Mouse (Mus musculus): ENCODE data around the gene Crk.
A peak's percentile ranks its signal among the peaks of the same experiment; 100 is the strongest.

Gene Crk

GRCm38 (mm10) chr11:75678747-75679438 is at the start of gene Crk:
Gene Crk, plus strand, starts transcription at chr11:75679259.
- DNase-seq (ENCODE audit: low read depth): peak; percentile 100

DNA sequence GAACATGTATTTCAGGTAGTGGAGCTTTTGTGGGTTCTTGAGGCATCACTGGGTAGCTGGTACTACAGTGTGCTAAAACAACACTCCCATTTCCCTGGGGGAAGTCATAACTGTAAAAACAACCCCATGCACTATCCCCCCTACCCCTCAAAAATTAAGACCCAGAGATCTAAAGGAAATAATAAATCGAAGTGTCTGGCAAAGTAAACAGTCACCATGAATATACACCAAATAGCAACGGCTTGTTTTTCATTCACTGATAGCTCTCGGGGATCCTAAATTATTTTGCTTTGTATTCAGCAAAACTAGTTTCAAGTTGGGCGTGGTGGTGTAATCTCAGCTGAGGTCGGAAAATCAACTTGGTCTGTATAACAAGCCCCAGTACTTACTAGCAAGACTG is 49.0 kb upstream of the Crk start:
- no peak for DNase-seq (ENCODE audit: low read depth)

DNA sequence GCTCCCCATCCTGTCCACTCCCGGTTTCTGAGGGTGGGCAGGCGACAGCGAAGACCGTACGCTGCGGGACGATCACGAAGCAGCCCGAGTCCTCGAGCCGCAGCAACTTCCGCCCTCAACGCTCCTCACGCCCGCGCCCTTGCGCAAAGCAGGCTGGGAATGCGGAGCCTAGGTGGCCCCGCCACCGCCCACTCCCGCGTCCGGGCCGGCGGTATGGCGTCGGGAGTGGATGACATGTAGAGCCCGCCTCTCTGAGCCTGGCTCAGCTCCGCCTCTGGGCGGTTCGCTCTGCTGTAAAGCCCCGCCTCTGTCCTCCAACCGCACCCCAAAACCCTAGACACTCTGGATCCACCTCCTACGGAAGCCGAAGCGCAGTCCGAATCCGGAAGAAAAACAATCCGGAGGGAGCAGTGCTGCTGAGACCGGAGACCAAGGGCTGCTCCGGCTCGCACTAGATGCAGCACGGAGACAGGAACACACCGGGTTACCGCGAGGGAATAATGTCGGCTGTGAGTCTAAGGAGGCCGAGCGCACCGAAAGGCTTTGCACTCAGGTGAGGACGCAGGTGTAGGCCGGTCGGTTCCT is 48.3 kb upstream of the Crk start, which contains the start of gene Inpp5k:
Inpp5k (plus strand) TSS at position 344 of the 585 bp plus-strand sequence.
- peak; percentile 98 for DNase-seq (ENCODE audit: low read depth)

GRCm38 (mm10) chr11:75631561-75632225 is 47.4 kb upstream of the Crk start:
- DNase-seq (ENCODE audit: low read depth): peak; percentile 66

DNA sequence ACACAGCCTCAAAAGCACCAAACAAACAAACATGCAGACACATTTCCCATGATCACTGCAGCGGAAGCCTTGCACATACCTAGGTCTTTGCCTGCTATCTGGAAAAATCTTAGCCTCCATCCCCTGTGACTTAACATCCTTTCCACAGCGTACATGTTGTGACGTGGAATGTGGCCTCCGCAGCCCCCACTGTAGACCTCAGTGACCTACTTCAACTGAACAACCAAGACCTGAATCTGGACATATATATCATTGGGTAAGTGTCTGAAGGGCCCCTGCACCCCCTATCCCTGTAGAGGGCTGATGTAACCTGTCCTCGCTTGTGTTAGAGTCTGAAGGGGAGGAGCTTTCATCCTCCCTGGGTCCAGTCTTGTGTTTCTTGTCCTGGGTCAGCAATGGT is 46.1 kb upstream of the Crk start:
- no peak for DNase-seq (ENCODE audit: low read depth)

DNA sequence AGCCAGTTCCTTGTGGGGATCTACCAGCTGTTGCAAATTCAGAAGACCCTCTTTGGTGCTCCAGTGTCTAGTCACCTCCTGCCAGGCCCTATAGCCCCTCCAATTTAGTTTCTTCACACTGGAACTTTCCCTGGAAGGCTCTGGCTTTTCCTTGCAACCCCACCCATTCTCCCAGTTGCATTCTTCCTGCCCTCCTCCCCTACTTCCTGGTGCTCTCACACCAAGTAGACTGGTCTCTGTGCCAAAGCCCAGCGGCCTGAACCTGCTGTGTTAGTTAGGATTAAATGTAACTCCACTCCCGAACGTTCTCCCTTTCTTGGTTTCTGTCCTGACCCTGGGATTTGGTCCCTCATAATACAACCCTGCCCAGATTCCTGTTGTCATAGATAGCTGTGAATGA is 44.3 kb upstream of the Crk start:
- DNase-seq (ENCODE audit: low read depth): no peak

DNA sequence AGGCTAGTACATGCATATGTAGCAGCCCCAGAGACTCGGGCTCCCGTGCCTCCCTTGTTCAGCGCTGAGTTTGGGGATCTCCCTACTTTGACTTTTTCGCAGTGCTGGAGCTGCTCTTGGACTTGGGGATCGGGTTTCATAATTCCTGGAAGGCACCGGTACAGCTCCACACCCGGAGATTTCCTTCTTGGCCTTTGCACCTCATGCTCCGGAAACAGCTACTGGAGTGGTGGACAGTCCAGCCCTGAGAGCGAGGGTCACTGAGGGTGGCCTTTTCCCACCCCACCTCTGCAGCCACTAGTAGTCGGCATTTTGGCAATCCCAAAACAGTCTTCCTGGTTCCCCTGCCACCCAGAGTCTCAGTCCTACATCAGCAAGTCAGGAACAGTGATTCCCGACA is 43.7 kb upstream of the Crk start:
- no peak for DNase-seq (ENCODE audit: low read depth)

DNA sequence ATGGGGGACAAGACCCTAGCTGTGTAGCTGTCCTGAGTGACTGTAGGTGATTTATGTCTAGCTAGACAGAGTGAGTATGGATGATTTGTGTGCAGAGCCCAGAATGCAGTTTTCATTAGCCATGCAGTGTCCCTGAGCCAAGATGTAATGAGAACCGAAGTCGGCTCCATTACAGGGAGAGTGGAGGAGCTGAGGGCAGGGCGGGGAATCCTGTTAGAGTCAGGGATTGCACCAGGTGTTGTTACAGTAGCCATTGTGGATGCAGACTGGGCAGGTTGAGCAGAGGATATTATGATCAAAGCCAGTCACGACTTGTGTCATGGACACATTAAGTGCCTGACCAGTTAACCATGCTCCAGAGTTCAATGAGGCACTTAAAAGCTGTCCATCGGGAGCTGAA is 35.7 kb upstream of the Crk start:
- no peak for DNase-seq (ENCODE audit: low read depth)

DNA sequence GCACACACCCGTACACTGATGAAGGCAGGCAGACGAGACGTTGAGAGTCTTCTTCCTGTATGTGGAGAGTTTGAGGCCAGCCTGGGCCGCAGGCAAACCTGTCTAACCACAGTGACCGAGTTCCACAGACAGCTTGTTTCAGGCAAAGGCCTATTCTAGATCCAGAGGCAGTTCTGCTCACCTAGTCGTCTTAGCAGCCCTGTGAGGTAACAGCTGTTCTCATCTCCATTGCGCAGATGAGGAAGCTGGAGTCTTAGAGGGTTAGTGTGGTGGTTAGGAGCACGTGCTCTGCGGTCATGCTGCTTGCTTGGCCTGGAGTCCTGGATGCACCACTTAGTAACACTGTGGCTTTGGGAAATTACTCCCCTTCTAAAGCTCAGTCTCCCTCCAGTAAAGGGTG is 34.4 kb upstream of the Crk start:
- no peak for DNase-seq (ENCODE audit: low read depth)

DNA sequence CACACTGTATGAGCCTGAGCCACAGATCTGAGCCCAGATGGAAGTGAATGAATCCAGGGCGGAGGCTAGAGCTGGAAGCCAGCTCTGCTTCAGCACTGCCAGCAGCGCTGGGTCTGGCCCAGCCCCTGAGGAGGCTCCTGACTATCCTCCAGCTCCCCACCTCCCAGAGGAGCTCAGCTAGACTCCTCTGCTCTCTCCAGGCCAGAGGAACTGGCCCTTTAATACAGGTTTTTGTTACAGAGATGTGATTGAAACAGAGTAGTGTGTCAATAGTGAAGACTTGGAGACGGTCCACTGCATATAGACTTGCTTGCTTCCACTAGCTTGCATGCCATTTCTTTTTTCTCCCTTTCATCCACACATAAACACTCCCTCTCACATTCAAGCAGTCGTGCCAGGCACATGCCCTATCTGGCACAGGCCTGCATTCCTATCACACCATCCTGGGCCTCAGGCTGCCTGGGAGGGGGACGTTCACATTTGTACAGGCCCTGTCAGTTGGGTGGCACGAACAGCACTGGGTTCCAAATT is 31.3 kb upstream of the Crk start:
- DNase-seq (ENCODE audit: low read depth): no peak

DNA sequence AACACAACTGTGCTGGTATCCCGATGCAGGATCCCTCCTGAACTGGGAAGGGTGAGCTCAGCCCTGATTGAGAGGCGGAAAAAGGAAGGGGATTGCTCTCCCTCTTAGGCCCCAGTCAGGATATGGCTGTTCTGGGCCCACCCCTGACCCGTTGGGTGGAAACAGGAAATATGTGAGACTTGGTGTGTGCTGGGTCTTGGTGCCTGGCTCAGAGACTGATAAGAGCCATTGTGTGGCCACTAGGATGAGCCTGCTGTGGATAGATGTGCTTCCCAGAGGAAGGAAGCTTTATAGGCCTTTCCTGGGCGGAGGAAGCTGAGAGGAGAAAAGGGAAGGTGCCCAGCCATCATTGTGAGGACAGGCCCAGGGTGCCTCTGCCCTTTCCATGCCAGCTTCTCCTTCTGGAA is 29.9 kb upstream of the Crk start:
- DNase-seq (ENCODE audit: low read depth): no peak

DNA sequence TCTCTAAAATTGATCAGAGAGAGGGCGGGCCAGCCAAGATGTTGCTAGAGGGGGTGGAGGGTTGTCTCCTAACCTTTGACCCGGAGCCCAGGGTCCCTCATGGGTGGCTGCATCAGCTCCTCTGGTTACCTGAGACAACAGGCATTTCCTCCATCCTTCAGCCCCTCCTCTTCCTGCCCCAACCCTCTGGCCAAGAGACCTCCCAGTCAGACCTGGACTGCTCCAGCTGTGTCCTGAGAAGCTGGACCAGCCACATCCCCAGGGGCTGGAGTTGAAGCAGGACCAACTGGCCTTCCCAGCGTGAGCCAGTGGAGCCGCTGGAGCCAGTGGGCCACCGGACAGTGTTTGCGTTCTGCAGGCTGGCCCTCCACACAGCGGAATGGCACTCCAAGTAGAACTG is 28.7 kb upstream of the Crk start, which contains the start of gene Myo1c:
Myo1c (plus strand) TSS at position 194 of the 400 bp plus-strand sequence.
- DNase-seq (ENCODE audit: low read depth): no peak

DNA sequence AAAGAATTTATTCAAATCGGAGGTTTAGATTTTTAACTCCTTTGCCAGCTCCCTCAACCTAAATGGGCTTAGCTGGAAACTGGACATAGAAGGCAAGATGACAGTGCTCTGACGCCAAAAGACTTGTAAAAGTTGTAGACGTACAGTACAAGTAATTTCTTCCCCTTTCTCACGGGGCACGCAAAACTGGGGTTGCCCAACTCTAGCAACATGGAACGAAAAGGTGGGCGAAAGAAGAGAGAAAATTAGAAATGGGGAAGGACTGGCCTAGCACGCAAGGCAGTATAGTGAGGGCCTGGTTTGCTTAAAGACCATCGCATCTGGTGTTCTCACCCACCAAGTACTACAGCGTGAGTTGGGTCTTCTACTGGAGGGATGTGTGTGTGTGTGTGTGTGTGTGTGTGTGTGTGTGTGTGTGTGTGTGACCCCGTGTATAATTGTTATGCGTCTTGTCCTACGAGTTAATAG is 28.1 kb upstream of the Crk start:
- no peak for DNase-seq (ENCODE audit: low read depth)

- peak; percentile 72 for DNase-seq (ENCODE audit: low read depth)
Observed at GRCm38 (mm10) chr11:75651426-75652221, 27.4 kb upstream of the Crk start.

GRCm38 (mm10) chr11:75652222-75652941 is 26.7 kb upstream of the Crk start:
- DNase-seq (ENCODE audit: low read depth): no peak

- DNase-seq (ENCODE audit: low read depth): no peak
Observed at GRCm38 (mm10) chr11:75652942-75653684, 25.9 kb upstream of the Crk start.

DNA sequence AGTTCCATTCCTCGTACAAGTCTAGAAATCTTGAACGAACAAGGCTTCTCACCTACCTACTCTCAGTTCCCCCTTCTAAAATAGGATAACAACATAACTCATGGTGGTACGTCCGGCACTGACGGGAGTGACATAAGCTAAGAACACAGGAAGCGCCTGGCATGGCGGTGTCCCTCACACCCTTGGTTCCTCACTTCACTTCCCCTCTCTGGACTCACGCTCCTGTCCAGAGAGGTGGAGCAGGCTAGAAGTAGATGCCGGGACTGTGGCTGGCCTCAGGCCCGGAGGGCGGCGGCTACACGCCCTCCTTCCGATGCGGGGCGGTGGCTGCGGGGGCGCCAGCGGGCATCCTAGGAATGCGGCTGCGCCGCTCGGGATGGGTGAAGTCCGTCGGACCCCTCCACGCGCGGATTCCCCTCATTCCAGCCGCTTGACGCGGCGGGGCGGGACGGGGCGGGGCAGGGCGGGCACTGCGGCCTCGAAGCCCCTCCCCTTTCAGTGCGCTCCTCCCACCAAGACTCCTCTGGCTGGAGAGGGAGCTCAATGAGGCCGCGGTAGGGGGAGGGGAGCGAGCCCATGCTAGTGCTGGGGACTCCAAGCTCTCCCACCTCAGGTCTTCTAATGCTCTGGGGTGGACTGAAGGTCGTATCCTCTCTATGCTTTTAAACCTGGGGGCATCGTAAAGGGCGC is 25.1 kb upstream of the Crk start:
- DNase-seq (ENCODE audit: low read depth): peak; percentile 76

DNA sequence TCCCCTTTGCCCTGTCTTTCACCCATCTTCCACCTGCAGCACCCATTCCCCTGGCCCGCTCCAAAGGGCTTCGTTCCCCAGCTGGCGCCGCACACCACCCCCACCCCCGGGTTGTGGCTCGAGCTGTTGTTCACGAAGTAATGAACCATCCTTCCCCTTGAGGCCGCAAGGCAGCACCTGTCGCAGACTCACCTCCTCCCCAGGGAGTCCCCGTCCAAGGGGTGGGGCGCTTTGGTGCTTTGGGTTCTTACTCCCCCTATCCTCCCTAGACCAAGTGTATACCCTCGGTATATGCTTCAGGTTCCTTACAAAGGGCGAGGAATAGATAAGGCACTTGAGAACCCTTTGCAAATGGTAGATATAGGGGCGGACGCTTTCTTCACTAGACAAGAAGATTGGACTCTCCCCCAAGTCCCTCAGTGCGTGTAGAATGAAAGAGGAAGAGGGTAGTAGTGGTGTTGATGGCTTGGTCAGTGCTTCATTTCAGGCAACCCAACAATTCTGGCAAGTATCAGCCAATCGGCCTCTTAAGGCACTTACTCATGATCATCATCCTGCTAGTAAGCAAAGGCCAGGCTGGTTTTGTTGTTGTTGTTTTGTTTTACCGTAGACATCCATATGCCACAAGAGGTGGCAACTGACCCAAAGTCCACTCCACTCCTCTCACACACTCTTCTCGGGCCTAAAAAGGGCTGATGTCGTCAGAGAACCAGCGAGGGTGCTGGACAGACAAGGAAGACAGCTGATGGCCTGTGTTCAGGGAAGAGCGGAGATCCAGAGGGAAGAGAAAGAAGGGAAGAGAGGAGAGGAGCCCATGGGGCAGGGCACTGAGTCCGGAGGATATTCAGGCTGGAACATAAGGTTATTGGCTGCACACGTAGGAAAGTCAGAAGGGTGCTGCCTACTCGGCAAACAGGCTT is 24.3 kb upstream of the Crk start:
- DNase-seq (ENCODE audit: low read depth): peak; percentile 33

Measured in naive thymus-derived CD4-positive, alpha-beta T cell, adult 2 months (primary cell).